Mouse (Mus musculus): ENCODE measurements around the gene Plgrkt. TPM values are rescaled to one million over a fixed set of nuclear protein-coding genes. Genes with fewer than 3 reads are reported as not detected.

The Plgrkt gene
- polyA plus RNA-seq, 1 experiment from 2014 or later: 30.9 TPM

GRCm38 (mm10) chr19:29362173-29362930, 4.8 kb downstream of the Plgrkt start:
- peaks cover 19% of the 10 kb centered on the region for H3K4me1 ChIP-seq
- H3K36me3 ChIP-seq: no peaks in the 10 kb centered on the region
- H3K27ac ChIP-seq: peak overlapping the region; percentile 66; the same call in 1 of the 2 replicates
- no peak for DNase-seq (ENCODE audit: low spot score)
- H3K9me3 ChIP-seq (replicated peaks): no peaks in the 10 kb centered on the region
- H3K4me3 ChIP-seq: peak overlapping the region; percentile 62
- H3K27me3 ChIP-seq (ENCODE audit: low read depth, poor library complexity, severe bottlenecking): peaks cover 21% of the 10 kb centered on the region; the same call in 1 of the 2 replicates
- 47% methylated on average over 13 of the region's 13 CpGs for WGBS

- H3K9me3 ChIP-seq (replicated peaks): no peaks in the 10 kb centered on the region
- 3% methylated on average over 33 of the region's 33 CpGs for WGBS
- peak; percentile 85 for DNase-seq (ENCODE audit: low spot score)
- H3K36me3 ChIP-seq: no peaks in the 10 kb centered on the region
- peak overlapping the region; percentile 62 for H3K4me3 ChIP-seq
- peaks cover 16% of the 10 kb centered on the region; the same call in 1 of the 2 replicates for H3K27me3 ChIP-seq (ENCODE audit: low read depth, poor library complexity, severe bottlenecking)
- H3K4me1 ChIP-seq: peaks cover 15% of the 10 kb centered on the region
- H3K27ac ChIP-seq: peak overlapping the region; percentile 66
These were observed 5.6 kb downstream of the Plgrkt start for GRCm38 (mm10) chr19:29361468-29362130.

GRCm38 (mm10) chr19:29360251-29360650, 6.9 kb downstream of the Plgrkt start:
- peaks cover 15% of the 10 kb centered on the region for H3K4me1 ChIP-seq
- WGBS: 77% methylated on average over 5 of the region's 5 CpGs
- H3K27ac ChIP-seq: no peak overlapping the region
- no peak for DNase-seq (ENCODE audit: low spot score)
- no peaks in the 10 kb centered on the region for H3K9me3 ChIP-seq (replicated peaks)
- H3K36me3 ChIP-seq: no peaks in the 10 kb centered on the region
- H3K27me3 ChIP-seq (ENCODE audit: low read depth, poor library complexity, severe bottlenecking): peaks cover 7% of the 10 kb centered on the region; the same call in 1 of the 2 replicates
- H3K4me3 ChIP-seq: no peak overlapping the region

- Histone ChIP-seq H3K27ac (no peak overlapping the region), H3K9me3 (replicated peaks) (no peaks in the 10 kb centered on the region), H3K36me3 (no peaks in the 10 kb centered on the region), H3K27me3 (ENCODE audit: low read depth, poor library complexity, severe bottlenecking) (no peaks in the 10 kb centered on the region), H3K4me3 (no peak overlapping the region), H3K4me1 (peaks cover 4% of the 10 kb centered on the region)
- WGBS: 87% methylated on average over 11 of the region's 11 CpGs
- DNase-seq (ENCODE audit: low spot score): no peak
These were observed 10.9 kb downstream of the Plgrkt start for GRCm38 (mm10) chr19:29356281-29356680.

GRCm38 (mm10) chr19:29354895-29355877, 12.0 kb downstream of the Plgrkt start:
- Histone ChIP-seq H3K27ac (peak overlapping the region; percentile 50; the same call in 1 of the 2 replicates), H3K9me3 (replicated peaks) (no peaks in the 10 kb centered on the region), H3K27me3 (ENCODE audit: low read depth, poor library complexity, severe bottlenecking) (no peaks in the 10 kb centered on the region), H3K36me3 (no peaks in the 10 kb centered on the region), H3K4me3 (peak overlapping the region; percentile 48), H3K4me1 (no peaks in the 10 kb centered on the region)
- peak; percentile 93 for DNase-seq (ENCODE audit: low spot score)
- WGBS: 5% methylated on average over 20 of the region's 20 CpGs

- Histone ChIP-seq H3K9me3 (replicated peaks) (no peaks in the 10 kb centered on the region), H3K36me3 (no peaks in the 10 kb centered on the region), H3K27ac (no peak overlapping the region), H3K27me3 (ENCODE audit: low read depth, poor library complexity, severe bottlenecking) (no peaks in the 10 kb centered on the region), H3K4me1 (no peaks in the 10 kb centered on the region), H3K4me3 (no peak overlapping the region)
- 63% methylated on average over 5 of the region's 5 CpGs for WGBS
- no peak for DNase-seq (ENCODE audit: low spot score)
These were observed 16.2 kb downstream of the Plgrkt start for GRCm38 (mm10) chr19:29350991-29351390.

GRCm38 (mm10) chr19:29345636-29346035, 21.6 kb downstream of the Plgrkt start:
- Histone ChIP-seq H3K4me1 (no peaks in the 10 kb centered on the region), H3K27ac (no peak overlapping the region), H3K36me3 (no peaks in the 10 kb centered on the region), H3K4me3 (no peak overlapping the region), H3K9me3 (replicated peaks) (no peaks in the 10 kb centered on the region), H3K27me3 (ENCODE audit: low read depth, poor library complexity, severe bottlenecking) (no peaks in the 10 kb centered on the region)
- DNase-seq (ENCODE audit: low spot score): no peak
- 78% methylated on average over 6 of the region's 6 CpGs for WGBS

- H3K27me3 ChIP-seq (ENCODE audit: low read depth, poor library complexity, severe bottlenecking): no peaks in the 10 kb centered on the region
- H3K27ac ChIP-seq: no peak overlapping the region
- no peak for DNase-seq (ENCODE audit: low spot score)
- H3K4me3 ChIP-seq: no peak overlapping the region
- H3K36me3 ChIP-seq: no peaks in the 10 kb centered on the region
- no peaks in the 10 kb centered on the region for H3K4me1 ChIP-seq
- H3K9me3 ChIP-seq (replicated peaks): no peaks in the 10 kb centered on the region
These were observed 22.3 kb downstream of the Plgrkt start for GRCm38 (mm10) chr19:29344868-29345267.

GRCm38 (mm10) chr19:29342281-29342680, 24.9 kb downstream of the Plgrkt start:
- no peaks in the 10 kb centered on the region for H3K9me3 ChIP-seq (replicated peaks)
- 76% methylated on average over 6 of the region's 6 CpGs for WGBS
- H3K4me1 ChIP-seq: no peaks in the 10 kb centered on the region
- no peak overlapping the region for H3K27ac ChIP-seq
- no peak overlapping the region for H3K4me3 ChIP-seq
- H3K27me3 ChIP-seq (ENCODE audit: low read depth, poor library complexity, severe bottlenecking): no peaks in the 10 kb centered on the region
- DNase-seq (ENCODE audit: low spot score): no peak
- no peaks in the 10 kb centered on the region for H3K36me3 ChIP-seq

- DNase-seq (ENCODE audit: low spot score): no peak
- H3K36me3 ChIP-seq: no peaks in the 10 kb centered on the region
- WGBS: 95% methylated on average over 4 of the region's 4 CpGs
These were observed 26.2 kb downstream of the Plgrkt start for GRCm38 (mm10) chr19:29341029-29341428.

GRCm38 (mm10) chr19:29336624-29337023, 30.6 kb downstream of the Plgrkt start:
- H3K4me1 ChIP-seq: peaks cover 11% of the 10 kb centered on the region
- peaks cover 10% of the 10 kb centered on the region; the same call in 1 of the 2 replicates for H3K27me3 ChIP-seq (ENCODE audit: low read depth, poor library complexity, severe bottlenecking)
- no peaks in the 10 kb centered on the region for H3K9me3 ChIP-seq (replicated peaks)
- no peak overlapping the region for H3K27ac ChIP-seq
- no peak for DNase-seq (ENCODE audit: low spot score)
- 82% methylated on average over 2 of the region's 2 CpGs for WGBS
- H3K4me3 ChIP-seq: no peak overlapping the region
- no peaks in the 10 kb centered on the region for H3K36me3 ChIP-seq

More at GRCm38 (mm10) chr19:29341029-29341428, 26.2 kb downstream of the Plgrkt start:
- Histone ChIP-seq H3K4me3 (no peak overlapping the region), H3K4me1 (no peaks in the 10 kb centered on the region), H3K27me3 (ENCODE audit: low read depth, poor library complexity, severe bottlenecking) (no peaks in the 10 kb centered on the region), H3K27ac (no peak overlapping the region), H3K9me3 (replicated peaks) (no peaks in the 10 kb centered on the region)

GRCm38 (mm10) chr19:29334068-29334745, 33.0 kb downstream of the Plgrkt start, which contains the start of gene Rln1:
TSS of gene Rln1 (minus strand) at chr19:29334670.
- Histone ChIP-seq H3K4me1 (peaks cover 11% of the 10 kb centered on the region), H3K4me3 (peak within 1 kb of the TSS; percentile 56), H3K27ac (peak within 1 kb of the TSS; percentile 80), H3K27me3 (ENCODE audit: low read depth, poor library complexity, severe bottlenecking) (peaks cover 10% of the 10 kb centered on the region; the same call in 1 of the 2 replicates), H3K36me3 (no peaks in the 10 kb centered on the region), H3K9me3 (replicated peaks) (no peaks in the 10 kb centered on the region)
- peak; percentile 74 for DNase-seq (ENCODE audit: low spot score)
- WGBS: 2% methylated on average over 23 of the region's 23 CpGs
